Comparison of ENCODE assay signal across 9 mouse cellular contexts in genomic region chr2:21010219-21010618, GRCm38 (mm10). TPM values are rescaled to one million over a fixed set of nuclear protein-coding genes. Genes with fewer than 3 reads are reported as not detected.
A peak's percentile ranks its signal among the peaks of the same experiment; 100 is the strongest.
DNase-seq lines count a peak whose midpoint lies in the region; ATAC-seq and TF ChIP-seq lines count a peak whose summit lies in the region.
"Had no signal": no experiment of that assay in that cellular context is flagged by ENCODE, and none has a peak within 500 bp of the region (broad histone marks: within the 10 kb centered on the region; RNA-seq: fewer than 3 reads in every experiment).

No protein-coding gene starts in this region.

- H3K9ac ChIP-seq in lung, embryonic 14.5 days = no peak overlapping the region
- no peak overlapping the region for H3K9ac ChIP-seq in embryonic facial prominence, embryonic 12.5 days
- H3K9ac ChIP-seq: limb, embryonic 13.5 days had no signal

- no peaks in the 10 kb centered on the region for H3K36me3 ChIP-seq in lung, embryonic 14.5 days (ENCODE audit: insufficient read depth)
- no peaks in the 10 kb centered on the region for H3K36me3 ChIP-seq in embryonic facial prominence, embryonic 12.5 days
- H3K36me3 ChIP-seq: limb, embryonic 13.5 days had no signal

- TF ChIP-seq CTCF in lung, embryonic 14.5 days (IDR thresholded peaks at IDR 0.05; ENCODE audit: low read depth) = no peak
- no peak for TF ChIP-seq CTCF in lung, adult 2 months (IDR thresholded peaks at IDR 0.05; ENCODE audit: insufficient read depth, low read length)

- H3K27ac ChIP-seq in lung, embryonic 14.5 days (ENCODE audit: low read depth) = no peak overlapping the region
- H3K27ac ChIP-seq in embryonic facial prominence, embryonic 12.5 days = no peak overlapping the region
- H3K27ac ChIP-seq: limb, embryonic 13.5 days had no signal

- no peak for DNase-seq in lung, embryonic 14.5 days
- no peak for DNase-seq in lung, adult 2 months
- DNase-seq in layer of hippocampus, postnatal 10 days (ENCODE audit: low spot score in 2 of 2) = peak; percentile 52 to 60
- peak; percentile 32 for DNase-seq in retina, postnatal 7 days (ENCODE audit: low read depth, low spot score)
- DNase-seq in T-cell, adult 2 months (ENCODE audit: low spot score) = no peak
- DNase-seq in ovary, postnatal 10 days (ENCODE audit: low spot score) = no peak
- no peak for DNase-seq in adrenal gland, adult 18-20 months (ENCODE audit: low spot score in 2 of 2)

- H3K4me2 ChIP-seq in lung, embryonic 14.5 days = no peak overlapping the region
- H3K4me2 ChIP-seq in embryonic facial prominence, embryonic 12.5 days (replicated peaks) = no peak overlapping the region
- H3K4me2 ChIP-seq: limb, embryonic 13.5 days had no signal

- no peak for TF ChIP-seq POLR2A in lung, adult 2 months (IDR thresholded peaks at IDR 0.05; ENCODE audit: borderline replicate concordance, extremely low read depth, low read depth, low read length)

- H3K4me1 ChIP-seq in lung, embryonic 14.5 days (ENCODE audit: insufficient read depth) = peaks cover 3% of the 10 kb centered on the region; the same call in 1 of the 2 replicates
- peaks cover 2% of the 10 kb centered on the region; the same call in 1 of the 2 replicates for H3K4me1 ChIP-seq in lung, adult 2 months (ENCODE audit: control insufficient read depth, insufficient read depth, low read length)
- no peaks in the 10 kb centered on the region for H3K4me1 ChIP-seq in embryonic facial prominence, embryonic 12.5 days
- H3K4me1 ChIP-seq: limb, embryonic 13.5 days had no signal

- no peaks in the 10 kb centered on the region for H3K9me3 ChIP-seq in lung, embryonic 14.5 days (ENCODE audit: low read depth, low read length)
- H3K9me3 ChIP-seq in embryonic facial prominence, embryonic 12.5 days = no peaks in the 10 kb centered on the region
- H3K9me3 ChIP-seq: limb, embryonic 13.5 days had no signal

- ATAC-seq in lung, embryonic 14.5 days (ENCODE audit: insufficient read depth) = 0 out of 2 replicates have a peak, but pooled peaks have one; percentile 15
- ATAC-seq in embryonic facial prominence, embryonic 12.5 days (ENCODE audit: insufficient number of reproducible peaks, insufficient read depth, low FRiP score, low TSS enrichment) = peak; percentile 57; the same call in 1 of the 2 replicates

- 54% methylated on average over 9 of the region's 9 CpGs for WGBS in lung, embryonic 14.5 days
- WGBS in lung, adult 2 months = 72% methylated on average over 9 of the region's 9 CpGs
- WGBS in embryonic facial prominence, embryonic 12.5 days = 52% methylated on average over 9 of the region's 9 CpGs

- H3K4me3 ChIP-seq in lung, embryonic 14.5 days (ENCODE audit: low read depth, low read length) = no peak overlapping the region
- no peak overlapping the region for H3K4me3 ChIP-seq in lung, adult 2 months (replicated peaks; ENCODE audit: extremely low read depth, low read depth, low read length)
- no peak overlapping the region for H3K4me3 ChIP-seq in embryonic facial prominence, embryonic 12.5 days
- H3K4me3 ChIP-seq: limb, embryonic 13.5 days had no signal

- no peaks in the 10 kb centered on the region for H3K27me3 ChIP-seq in lung, embryonic 14.5 days (ENCODE audit: insufficient read depth, low read length)
- H3K27me3 ChIP-seq in embryonic facial prominence, embryonic 12.5 days = peaks cover 3% of the 10 kb centered on the region; the same call in 1 of the 2 replicates
- H3K27me3 ChIP-seq: limb, embryonic 13.5 days had no signal

RNA-seq across cellular contexts. Expression of gene Arhgap21, which starts 41.5 kb away (rescaled TPM):
- polyA plus RNA-seq in lung, embryonic 14.5 days (2014; fragmentation: Nextera tagmentation; extraction: Ambion mirVana) = 22.1 and 23.4 TPM in 2 replicates
- 19.4 and 33.4 TPM in 2 replicates for polyA plus RNA-seq in lung, adult 2 months (2012; rRNA removed)
- 15.9 and 21.7 TPM in 2 replicates for polyA plus RNA-seq in embryonic facial prominence, embryonic 12.5 days (2016; fragmentation: Nextera tagmentation; extraction: Ambion mirVana)
- 100 to 1,000 TPM; 305 to 313 TPM for total RNA-seq in layer of hippocampus, postnatal 10 days (2021)
- 10 to 100 TPM; 55.5 to 67.8 TPM for total RNA-seq in adrenal gland, adult 18-20 months (2021)

Comparison
In these comparisons a context has a peak if more than half of its experiments do, and no peak if none do; other contexts are left out.
1. DNase-seq: peak in layer of hippocampus, postnatal 10 days (2 of 2) and retina, postnatal 7 days (single experiment); none in lung, embryonic 14.5 days (single experiment), lung, adult 2 months (single experiment), T-cell, adult 2 months (single experiment), ovary, postnatal 10 days (single experiment) and adrenal gland, adult 18-20 months (0 of 2).